Mouse (Mus musculus) embryonic fibroblast, embryonic 13.5 days (primary cell): ENCODE results near the gene Arntl.

ENCODE experiments used
- CTCF ChIP-seq: IDR thresholded peaks from 2 replicates; pipeline ENCODE4 v1.5.1; 2011; ENCODE audit warnings: mild to moderate bottlenecking, control low read depth, low read length, moderate library complexity, borderline replicate concordance; ENCODE audit not compliant: insufficient read depth
- POLR2A ChIP-seq: IDR thresholded peaks from 2 replicates; pipeline ENCODE4 v1.6.1; 2011; ENCODE audit warnings: low read depth, mild to moderate bottlenecking, control low read depth, low read length, moderate library complexity

DNA sequence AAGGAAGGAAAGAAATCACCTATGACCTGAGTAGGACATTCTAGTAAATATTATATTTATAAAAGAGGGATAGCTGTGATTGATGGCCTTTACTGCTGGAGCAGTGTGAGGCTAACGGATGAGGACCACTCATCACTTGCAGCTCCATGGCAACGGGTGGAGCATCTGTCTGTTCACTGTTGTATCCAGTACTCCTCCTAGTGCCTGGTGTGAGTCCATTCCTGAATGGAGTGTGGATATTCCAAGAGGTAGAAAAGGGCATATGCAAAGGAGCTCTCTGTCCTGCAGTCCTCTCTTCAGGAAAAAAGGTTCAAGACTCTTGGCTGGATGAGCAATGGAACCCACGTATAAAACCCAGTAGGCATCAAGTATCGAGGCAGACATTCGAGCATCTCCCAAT is 15.6 kb downstream of the Arntl start:
- TF ChIP-seq CTCF (no peak), POLR2A (no peak)
